Mouse (Mus musculus) embryonic facial prominence, embryonic 14.5 days (tissue): ENCODE data around the gene Tecta. TPM values are rescaled to one million over a fixed set of nuclear protein-coding genes. Genes with fewer than 3 reads are reported as not detected.

Experiments used
- ATAC-seq: fragments of 200-750 bp; cut with Nextera tagmentation; 2 replicates; pipeline ENCODE4 v1.8.0; 2017; ENCODE audit warnings: low read depth, moderate number of reproducible peaks, moderate TSS enrichment
- DNase-seq: peaks from one replicate; pipeline ENCODE4 v3.0.0-alpha.2; 2015; ENCODE audit warnings: low spot score
- H3K27ac ChIP-seq: fragments of 300-500 bp; sonication (generic); replicated peaks from 2 replicates; pipeline ENCODE4 v1.5.1; 2014; ENCODE audit warnings: low read depth, mild to moderate bottlenecking, low read length, moderate library complexity
- H3K27me3 ChIP-seq: fragments of 300-500 bp; sonication (generic); replicated peaks from 2 replicates; pipeline ENCODE4 v1.6.1; 2014; ENCODE audit warnings: low read length; ENCODE audit not compliant: control insufficient read depth, insufficient read depth
- H3K36me3 ChIP-seq: fragments of 300-500 bp; sonication (generic); 2 replicates; pipeline ENCODE4 v1.6.1; 2014; ENCODE audit warnings: low read length, mixed read lengths; ENCODE audit not compliant: control insufficient read depth, insufficient read depth
- H3K4me1 ChIP-seq: fragments of 300-500 bp; sonication (generic); 2 replicates; pipeline ENCODE4 v1.6.1; 2014; ENCODE audit warnings: antibody characterized with exemption, low read length; ENCODE audit not compliant: control insufficient read depth, insufficient read depth
- H3K4me2 ChIP-seq: fragments of 300-500 bp; sonication (generic); 2 replicates; pipeline ENCODE4 v1.6.1; 2014; ENCODE audit warnings: low read depth, mild to moderate bottlenecking, low read length, moderate library complexity, mixed read lengths
- H3K4me3 ChIP-seq: fragments of 300-500 bp; sonication (generic); 2 replicates; pipeline ENCODE4 v1.5.1; 2014; ENCODE audit warnings: low read depth, mild to moderate bottlenecking, low read length
- H3K9ac ChIP-seq: fragments of 300-500 bp; sonication (generic); 2 replicates; pipeline ENCODE4 v1.6.1; 2014; ENCODE audit warnings: low read depth, mild to moderate bottlenecking, low read length, moderate library complexity, mixed read lengths
- H3K9me3 ChIP-seq: fragments of 300-500 bp; sonication (generic); 2 replicates; pipeline ENCODE4 v1.6.1; 2016; ENCODE audit warnings: low read length; ENCODE audit not compliant: control insufficient read depth
- WGBS: fragments of 180-500 bp; shearing (Covaris S2); extraction: QIAGEN DNeasy Blood & Tissue Kit; methylation state at CpG from one replicate; pipeline ENCODE4 v1.1.7; 2014; 5-methylcytosine and 5-hydroxymethylcytosine counted together
- polyA plus RNA-seq: library from polyadenylated mRNA; unstranded; fragments of >200 nt; fragmentation: Nextera tagmentation; extraction: Ambion mirVana; gene quantifications from 2 replicates; pipeline ENCODE4 v1.2.1, GENCODE M21; 2014

The Tecta gene
- polyA plus RNA-seq, 1 experiment from 2014 or later = 2.2 TPM

DNA sequence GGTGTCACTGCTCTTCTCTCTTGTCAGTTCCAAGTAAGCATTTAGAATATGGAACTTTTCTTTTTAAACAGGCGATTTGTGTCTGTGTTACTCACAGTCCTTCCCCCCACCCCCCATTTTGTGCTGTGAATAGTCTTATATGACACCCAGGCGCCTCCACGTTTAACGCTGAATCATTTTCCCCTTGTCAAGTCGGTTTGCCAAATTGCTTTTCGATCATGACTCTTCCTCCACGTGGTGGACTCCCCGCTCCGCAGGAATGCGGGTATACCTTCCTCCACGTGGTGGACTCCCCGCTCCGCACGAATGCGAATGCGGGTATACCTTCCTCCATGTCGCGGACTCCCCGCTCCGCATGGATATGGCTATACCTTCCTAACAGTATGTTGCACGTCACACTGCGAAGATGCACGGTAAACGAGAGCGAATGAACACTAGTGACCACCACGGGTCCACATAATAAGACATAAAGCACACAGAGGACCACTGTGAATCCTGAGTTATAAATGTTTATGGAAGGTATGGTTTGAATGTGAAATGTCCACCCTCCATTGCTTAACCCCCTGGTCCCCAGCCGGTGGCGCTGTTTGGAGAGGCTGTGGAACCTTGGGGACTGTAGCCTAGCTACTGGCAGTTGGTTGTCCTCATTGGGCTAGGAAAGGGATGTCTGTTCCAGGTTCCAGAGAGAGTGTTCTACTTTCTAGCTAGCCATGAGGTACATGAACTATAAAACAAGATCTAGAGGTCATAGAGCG lies 74.9 kb downstream of the Tecta start:
- no peak for DNase-seq
- Histone ChIP-seq H3K9me3 (no peaks in the 10 kb centered on the region), H3K4me2 (no peak overlapping the region), H3K4me3 (no peak overlapping the region), H3K27me3 (no peaks in the 10 kb centered on the region; the same call in 1 of the 2 replicates), H3K9ac (no peak overlapping the region), H3K4me1 (no peaks in the 10 kb centered on the region), H3K27ac (no peak overlapping the region), H3K36me3 (no peaks in the 10 kb centered on the region)
- 58% methylated on average over 29 of the region's 29 CpGs for WGBS
- no peak for ATAC-seq

DNA sequence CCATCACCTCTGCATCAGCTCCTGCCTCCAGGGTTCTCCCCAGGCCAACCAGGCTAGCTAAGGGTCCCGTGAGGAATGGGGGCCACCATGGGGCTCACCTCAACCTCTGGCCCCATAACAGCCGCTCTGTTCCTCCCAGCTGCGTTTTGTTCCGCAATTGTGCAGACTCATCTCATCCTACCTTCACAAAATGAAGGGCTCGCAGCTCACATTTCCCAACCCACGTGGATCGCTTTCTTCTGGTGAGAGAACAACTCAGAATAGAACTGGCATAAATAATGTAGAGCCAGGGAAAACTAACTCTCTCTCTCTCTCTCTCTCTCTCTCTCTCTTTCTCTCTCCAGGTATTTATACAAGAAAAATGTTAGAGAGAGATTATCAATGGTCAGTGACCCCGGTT lies 76.5 kb downstream of the Tecta start:
- Histone ChIP-seq H3K36me3 (no peaks in the 10 kb centered on the region), H3K27me3 (no peaks in the 10 kb centered on the region; the same call in 1 of the 2 replicates), H3K27ac (no peak overlapping the region), H3K9me3 (no peaks in the 10 kb centered on the region), H3K4me2 (no peak overlapping the region), H3K4me1 (no peaks in the 10 kb centered on the region), H3K9ac (no peak overlapping the region), H3K4me3 (no peak overlapping the region)
- 84% methylated on average over 8 of the region's 8 CpGs for WGBS
- DNase-seq (no peak), ATAC-seq (no peak)

DNA sequence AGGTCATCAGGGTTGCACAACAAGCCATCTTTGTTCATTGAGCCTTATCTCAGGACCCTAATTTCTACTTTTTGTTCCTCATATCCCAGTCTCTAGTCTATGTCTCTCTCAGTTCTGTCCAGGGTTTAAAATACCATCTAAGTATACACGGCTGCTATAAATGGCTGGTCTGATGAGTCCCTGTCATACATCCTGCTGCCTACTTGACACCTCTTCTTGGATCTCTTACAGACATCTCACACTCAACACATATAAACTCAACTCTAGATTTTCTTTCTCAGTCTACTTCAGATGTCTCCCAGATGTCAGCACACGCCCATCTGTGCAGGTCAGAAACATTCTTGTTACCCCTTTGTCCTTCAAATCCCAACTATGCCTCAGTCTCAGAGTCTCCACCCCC lies 78.3 kb downstream of the Tecta start:
- DNase-seq (no peak), ATAC-seq (no peak)
- H3K4me2 ChIP-seq = no peak overlapping the region
- no peak overlapping the region for H3K27ac ChIP-seq
- no peak overlapping the region for H3K4me3 ChIP-seq
- no peak overlapping the region for H3K9ac ChIP-seq
- no peaks in the 10 kb centered on the region for H3K36me3 ChIP-seq
- H3K9me3 ChIP-seq = no peaks in the 10 kb centered on the region
- no peaks in the 10 kb centered on the region; the same call in 1 of the 2 replicates for H3K27me3 ChIP-seq
- 78% methylated on average over 2 of the region's 2 CpGs for WGBS
- no peaks in the 10 kb centered on the region for H3K4me1 ChIP-seq

GRCm38 (mm10) chr9:42320616-42321015 lies 79.1 kb downstream of the Tecta start:
- H3K4me1 ChIP-seq = no peaks in the 10 kb centered on the region; the same call in 1 of the 2 replicates
- H3K27me3 ChIP-seq = no peaks in the 10 kb centered on the region; the same call in 1 of the 2 replicates
- no peaks in the 10 kb centered on the region for H3K9me3 ChIP-seq
- H3K4me2 ChIP-seq = no peak overlapping the region
- no peak for DNase-seq
- ATAC-seq = no peak
- H3K36me3 ChIP-seq = no peaks in the 10 kb centered on the region
- H3K4me3 ChIP-seq = no peak overlapping the region
- 92% methylated on average over 7 of the region's 7 CpGs for WGBS
- no peak overlapping the region for H3K9ac ChIP-seq
- H3K27ac ChIP-seq = no peak overlapping the region

DNA sequence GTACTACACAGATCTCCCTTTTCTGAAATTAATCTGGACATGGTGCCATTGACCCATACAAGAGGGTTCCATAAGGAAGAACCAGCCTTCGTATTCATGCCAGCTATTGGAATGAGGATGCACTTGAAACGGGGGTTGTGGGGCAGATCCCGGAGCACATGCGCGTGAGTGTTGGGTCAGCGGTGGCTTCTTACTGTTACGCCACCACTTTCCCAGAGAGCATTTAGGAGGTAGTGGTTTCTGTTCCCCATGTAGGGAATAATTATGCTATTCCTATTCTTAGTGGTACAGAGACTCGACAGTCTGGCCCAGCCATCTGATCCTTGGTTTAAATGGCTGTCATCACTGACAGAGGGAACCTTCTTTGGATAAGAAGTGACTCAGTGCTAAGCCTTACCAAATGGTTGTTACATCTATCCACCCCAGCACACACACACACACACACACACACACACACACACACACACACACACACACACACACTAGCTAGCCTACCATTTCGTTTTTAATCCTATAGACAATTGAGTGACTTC lies 81.2 kb downstream of the Tecta start:
- H3K27me3 ChIP-seq = no peaks in the 10 kb centered on the region
- no peak overlapping the region for H3K9ac ChIP-seq
- no peaks in the 10 kb centered on the region for H3K36me3 ChIP-seq
- ATAC-seq (no peak), DNase-seq (no peak)
- WGBS = 79% methylated on average over 9 of the region's 9 CpGs
- H3K4me3 ChIP-seq = no peak overlapping the region
- no peaks in the 10 kb centered on the region; the same call in 1 of the 2 replicates for H3K4me1 ChIP-seq
- H3K4me2 ChIP-seq = no peak overlapping the region
- no peak overlapping the region for H3K27ac ChIP-seq
- H3K9me3 ChIP-seq = no peaks in the 10 kb centered on the region

DNA sequence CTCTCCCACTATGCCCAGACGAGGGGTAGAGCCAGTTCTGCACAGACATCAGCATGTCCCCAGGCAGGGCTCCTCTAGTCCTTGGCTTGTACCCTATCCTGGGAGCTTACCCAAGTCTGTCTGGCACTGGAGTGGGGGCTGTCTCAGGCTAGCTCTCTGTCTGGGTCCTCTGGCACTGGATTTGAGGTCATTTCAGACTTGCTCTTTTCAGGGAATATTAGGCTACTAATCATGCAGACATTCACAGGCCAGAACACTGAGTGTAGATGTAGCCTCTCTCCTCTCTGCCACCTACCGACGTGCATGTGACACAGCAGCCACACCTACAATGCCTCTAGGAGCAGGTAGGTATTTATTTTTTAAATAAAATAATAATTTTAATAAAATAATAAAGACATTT lies 82.4 kb downstream of the Tecta start:
- Histone ChIP-seq H3K27ac (no peak overlapping the region), H3K4me1 (no peaks in the 10 kb centered on the region; the same call in 1 of the 2 replicates), H3K27me3 (no peaks in the 10 kb centered on the region), H3K4me3 (no peak overlapping the region), H3K36me3 (no peaks in the 10 kb centered on the region), H3K4me2 (no peak overlapping the region), H3K9ac (no peak overlapping the region), H3K9me3 (no peaks in the 10 kb centered on the region)
- DNase-seq (no peak), ATAC-seq (no peak)
- WGBS = 65% methylated on average over 3 of the region's 3 CpGs

- no peak overlapping the region for H3K4me3 ChIP-seq
- no peak overlapping the region for H3K9ac ChIP-seq
- H3K4me1 ChIP-seq = no peaks in the 10 kb centered on the region; the same call in 1 of the 2 replicates
- ATAC-seq (peak; percentile 41; the same call in 1 of the 2 replicates), DNase-seq (peak; percentile 18)
- H3K9me3 ChIP-seq = no peaks in the 10 kb centered on the region
- no peak overlapping the region for H3K4me2 ChIP-seq
- no peaks in the 10 kb centered on the region for H3K27me3 ChIP-seq
- 64% methylated on average over 3 of the region's 3 CpGs for WGBS
- no peaks in the 10 kb centered on the region for H3K36me3 ChIP-seq
- H3K27ac ChIP-seq = no peak overlapping the region
Measured at GRCm38 (mm10) chr9:42315816-42316215, 83.9 kb downstream of the Tecta start.

- Histone ChIP-seq H3K27ac (no peak overlapping the region), H3K4me1 (no peaks in the 10 kb centered on the region; the same call in 1 of the 2 replicates), H3K4me2 (no peak overlapping the region), H3K4me3 (no peak overlapping the region), H3K9me3 (no peaks in the 10 kb centered on the region), H3K9ac (no peak overlapping the region), H3K27me3 (no peaks in the 10 kb centered on the region), H3K36me3 (no peaks in the 10 kb centered on the region)
- peak; percentile 60 for DNase-seq
- 62% methylated on average over 4 of the region's 4 CpGs for WGBS
- no peak for ATAC-seq
Measured at GRCm38 (mm10) chr9:42314959-42315358, 84.8 kb downstream of the Tecta start.

DNA sequence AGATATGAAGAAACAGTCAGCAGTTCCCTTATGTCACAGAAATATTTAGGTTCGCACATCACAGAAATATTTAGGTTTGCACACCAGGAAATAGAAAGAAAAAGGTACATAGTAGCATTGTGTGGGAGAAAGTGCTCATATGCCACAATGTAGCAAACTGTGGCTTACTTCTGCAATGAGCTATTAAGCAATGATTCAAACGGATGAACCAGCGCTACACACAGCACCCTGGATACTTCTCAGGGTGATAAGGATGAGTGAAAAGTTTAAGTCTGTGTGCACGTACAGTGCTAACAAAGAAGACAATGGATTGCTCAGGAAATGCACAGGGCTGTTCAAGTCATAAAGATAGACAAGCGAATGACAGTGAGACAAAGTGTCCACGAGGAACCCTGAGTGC lies 85.3 kb downstream of the Tecta start:
- Histone ChIP-seq H3K36me3 (no peaks in the 10 kb centered on the region), H3K9me3 (no peaks in the 10 kb centered on the region), H3K4me1 (no peaks in the 10 kb centered on the region; the same call in 1 of the 2 replicates), H3K9ac (no peak overlapping the region), H3K4me2 (no peak overlapping the region), H3K27me3 (no peaks in the 10 kb centered on the region), H3K27ac (no peak overlapping the region), H3K4me3 (no peak overlapping the region)
- ATAC-seq (no peak), DNase-seq (no peak)
- 88% methylated on average over 6 of the region's 6 CpGs for WGBS
